Mouse (Mus musculus) lung, adult 2 months (tissue): Measurements from ENCODE around the gene Mllt3.

ENCODE experiments used
- CTCF ChIP-seq: fragments of 200-500 bp; IDR thresholded peaks from 2 replicates; pipeline ENCODE4 v1.5.1; 2011; ENCODE audit warnings: mild to moderate bottlenecking, low read length, control low read depth; ENCODE audit not compliant: insufficient read depth
- POLR2A ChIP-seq: fragments of 200-500 bp; IDR thresholded peaks from 2 replicates; pipeline ENCODE4 v1.6.1; 2011; ENCODE audit warnings: low read depth, mild to moderate bottlenecking, control low read depth, low read length, borderline replicate concordance; ENCODE audit errors: extremely low read depth

- TF ChIP-seq CTCF (no peak), POLR2A (no peak)
Observed at GRCm38 (mm10) chr4:87736779-87737178, 296.4 kb downstream of the Mllt3 start.
